Mouse (Mus musculus): ENCODE results near the gene Slc25a19.

Slc25a19 gene

DNA sequence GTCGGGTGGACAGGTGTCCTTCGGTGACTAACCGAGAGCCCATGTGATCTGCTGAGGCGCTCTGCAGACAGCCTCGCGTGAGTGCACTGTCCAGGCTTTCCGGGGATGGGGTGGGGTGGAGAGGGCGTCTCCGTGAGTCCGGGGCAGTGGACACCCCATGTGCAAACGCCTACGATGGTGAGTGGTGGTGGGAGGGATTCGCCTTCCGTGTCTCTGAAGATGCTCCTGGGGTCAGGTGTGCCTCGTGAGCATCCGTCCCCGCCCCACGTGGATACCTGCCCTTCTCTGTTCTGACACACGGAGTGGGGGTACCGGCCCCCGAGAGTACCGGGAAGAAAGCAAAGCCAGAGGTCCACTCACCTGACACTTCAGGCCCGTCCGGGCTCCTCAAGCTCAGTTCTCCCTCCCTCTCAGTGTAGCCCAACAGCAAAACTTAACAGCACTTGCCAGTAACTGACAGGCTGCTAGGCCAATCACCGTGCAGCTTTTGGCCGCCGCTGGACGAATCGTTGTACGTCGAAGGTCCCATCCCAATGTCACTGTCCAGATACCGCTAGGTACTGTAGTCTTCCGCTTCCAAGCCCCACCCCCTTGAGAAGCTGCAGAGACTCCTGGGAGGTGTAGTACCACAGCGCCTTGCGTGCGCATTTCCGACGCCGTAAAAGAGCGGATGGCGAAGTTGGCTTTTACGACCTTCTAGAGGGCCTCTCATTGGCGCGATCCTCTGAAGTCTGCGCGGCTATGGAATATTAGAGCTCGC is at the start of gene Slc25a19:
Gene Slc25a19 (minus strand): TSS at position 591 of the 760 bp plus-strand sequence.
- in situ Hi-C loops (cut with MboI; ENCODE audit: unreplicated experiment in 2 of 2): no loop called here

DNA sequence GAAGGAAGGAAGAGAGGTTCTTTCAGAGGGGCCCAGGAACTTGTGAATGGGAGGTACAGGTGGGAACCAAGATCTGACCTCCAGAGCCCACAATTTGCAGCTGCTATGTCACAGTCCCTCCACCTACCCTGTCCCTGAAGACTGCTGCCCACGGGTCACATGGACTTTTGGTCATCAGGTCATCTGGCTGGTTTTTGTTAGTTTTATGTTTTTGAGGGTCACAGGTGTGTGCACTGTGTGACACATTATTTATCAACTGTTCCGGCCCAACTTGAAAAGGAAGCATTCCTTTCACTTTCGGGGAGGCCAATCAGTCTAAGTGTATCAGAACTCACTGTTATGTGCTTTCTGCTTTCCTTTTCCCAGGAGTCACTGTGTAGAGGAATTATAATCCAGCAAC is 49.4 kb upstream of the Slc25a19 start:
- in situ Hi-C loops (cut with MboI; ENCODE audit: unreplicated experiment in 2 of 2): no loop called here

GRCm38 (mm10) chr11:115676738-115677137 is 48.6 kb upstream of the Slc25a19 start:
- in situ Hi-C loops (cut with MboI; ENCODE audit: unreplicated experiment in 2 of 2): no loop called here

DNA sequence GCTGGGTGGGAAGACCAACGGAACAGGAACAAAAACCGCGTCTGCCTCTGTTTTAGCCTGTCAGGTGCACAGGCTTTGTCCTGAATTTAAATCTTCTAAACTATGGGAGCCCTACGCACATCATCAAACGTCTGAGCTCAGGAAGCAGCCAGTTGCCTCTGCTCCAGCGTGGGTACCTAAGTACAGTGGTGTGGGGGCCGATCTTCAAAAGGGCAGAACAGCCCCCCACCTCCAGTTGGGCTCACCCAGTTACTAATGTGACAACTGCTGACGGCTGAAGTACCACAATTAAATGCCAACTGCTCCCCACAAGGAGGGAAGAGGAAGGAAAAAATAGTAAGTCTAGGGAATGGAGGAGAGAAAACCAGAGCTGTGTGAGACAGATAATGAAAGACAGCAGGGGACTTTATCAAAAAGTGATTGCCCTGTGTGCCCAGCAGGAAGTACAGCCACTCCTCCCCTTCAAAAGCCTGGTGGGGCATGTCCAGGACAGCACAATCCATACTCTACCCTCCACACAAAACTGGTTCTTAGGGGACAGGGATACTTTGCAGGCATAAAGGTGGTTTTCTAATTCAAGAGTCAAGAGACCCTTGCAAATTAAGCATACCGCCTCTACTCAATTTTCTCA is 46.3 kb upstream of the Slc25a19 start:
- in situ Hi-C loops (cut with MboI; ENCODE audit: unreplicated experiment in 2 of 2): no loop called here

GRCm38 (mm10) chr11:115673471-115674234 is 45.6 kb upstream of the Slc25a19 start:
- in situ Hi-C loops (cut with MboI; ENCODE audit: unreplicated experiment in 2 of 2): no loop called here

- in situ Hi-C loops (cut with MboI; ENCODE audit: unreplicated experiment in 2 of 2): no loop called here
These were observed 44.3 kb upstream of the Slc25a19 start for GRCm38 (mm10) chr11:115672226-115672987.

GRCm38 (mm10) chr11:115670451-115671050 is 42.5 kb upstream of the Slc25a19 start:
- in situ Hi-C loops (cut with MboI; ENCODE audit: unreplicated experiment in 2 of 2): no loop called here

DNA sequence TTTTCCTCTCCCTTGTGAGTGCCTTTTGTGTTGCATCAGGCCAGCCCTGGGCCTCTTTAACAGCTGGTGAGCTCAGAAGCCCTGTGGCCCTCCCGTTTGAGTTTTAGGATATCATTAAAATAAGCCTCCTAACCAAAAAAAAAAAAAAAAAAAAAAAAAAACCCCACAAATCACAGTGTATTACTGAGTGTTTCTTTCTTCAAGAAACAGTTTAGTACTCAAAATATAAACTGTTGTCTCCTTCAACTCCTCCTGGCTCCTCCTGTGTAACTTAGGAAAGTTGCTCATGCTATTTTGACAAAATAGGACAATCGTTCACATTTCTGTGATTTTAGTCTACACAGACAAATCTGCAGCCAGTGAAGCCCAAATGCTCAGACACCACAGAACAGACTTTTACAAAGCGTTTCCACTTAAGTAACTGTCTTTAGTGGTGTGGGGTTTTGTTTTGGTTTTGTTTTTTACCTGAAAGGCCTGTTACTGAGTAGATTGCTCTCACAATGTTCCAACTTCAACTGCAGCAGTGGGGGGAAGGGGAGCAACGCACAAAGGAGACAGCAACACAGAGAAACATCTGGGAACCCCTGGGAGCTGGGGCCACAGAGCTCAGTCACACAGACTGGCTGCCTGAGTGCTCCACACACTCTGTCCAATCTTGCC is 35.7 kb upstream of the Slc25a19 start:
- in situ Hi-C loops (cut with MboI; ENCODE audit: unreplicated experiment in 2 of 2): no loop called here

- in situ Hi-C loops (cut with MboI; ENCODE audit: unreplicated experiment in 2 of 2): no loop called here
These were observed 32.3 kb upstream of the Slc25a19 start for GRCm38 (mm10) chr11:115660376-115660775.

DNA sequence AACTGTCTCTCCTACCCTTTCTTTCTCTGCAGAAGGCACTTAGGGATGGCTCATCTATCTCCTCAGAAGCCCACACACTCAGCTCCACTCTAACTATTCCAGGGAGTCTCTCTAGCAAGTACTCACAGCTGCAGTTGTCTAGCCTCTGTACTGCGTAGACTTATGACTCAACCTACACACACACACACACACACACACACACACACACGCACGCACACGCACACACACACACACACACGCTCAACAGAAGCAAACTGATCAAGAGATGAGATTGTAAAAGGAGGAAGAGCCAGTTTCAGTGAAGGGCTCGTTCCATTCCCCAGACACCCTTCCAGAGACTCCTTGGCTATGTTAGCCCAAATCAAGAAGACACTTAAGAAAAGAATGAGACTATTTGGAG is 30.4 kb upstream of the Slc25a19 start:
- in situ Hi-C loops (cut with MboI; ENCODE audit: unreplicated experiment in 2 of 2): no loop called here

DNA sequence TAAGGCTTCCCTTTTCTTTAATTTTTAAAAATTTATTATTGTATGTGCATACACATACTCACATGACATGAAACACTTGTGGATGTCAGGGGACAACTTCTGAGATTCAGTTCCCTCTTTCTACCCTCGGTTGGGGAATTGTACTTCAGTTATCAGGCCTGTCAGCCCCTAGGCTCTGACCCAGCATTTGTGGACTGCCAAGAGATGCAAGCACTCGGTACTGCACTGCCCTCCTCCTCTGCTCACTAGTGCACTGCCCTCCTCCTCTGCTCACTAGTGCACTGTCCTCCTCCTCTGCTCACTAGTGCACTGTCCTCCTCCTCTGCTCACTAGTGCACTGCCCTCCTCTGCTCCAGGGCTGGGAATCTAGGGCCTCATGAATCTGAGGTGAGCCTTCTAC is 26.0 kb upstream of the Slc25a19 start:
- in situ Hi-C loops (cut with MboI; ENCODE audit: unreplicated experiment in 2 of 2): no loop called here

DNA sequence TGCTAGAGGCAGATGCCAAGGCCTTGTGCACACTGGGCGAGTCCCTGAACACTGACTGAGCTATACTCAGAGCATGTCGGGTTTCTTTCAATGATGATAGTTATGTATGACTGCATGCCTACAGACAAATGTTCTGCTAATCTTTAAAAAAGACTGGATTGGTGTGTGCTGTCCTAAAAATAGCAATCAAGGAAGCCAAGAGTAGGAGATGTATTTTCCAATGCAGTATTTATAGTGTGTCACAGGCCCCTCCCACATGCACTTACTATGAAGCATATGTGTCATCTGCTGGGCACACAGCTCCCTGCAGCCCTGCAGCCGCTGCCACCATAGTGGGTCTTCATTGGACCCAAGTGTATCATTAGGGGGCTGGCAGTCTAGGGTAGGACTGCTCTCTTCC is 25.1 kb upstream of the Slc25a19 start:
- in situ Hi-C loops (cut with MboI; ENCODE audit: unreplicated experiment in 2 of 2): no loop called here

DNA sequence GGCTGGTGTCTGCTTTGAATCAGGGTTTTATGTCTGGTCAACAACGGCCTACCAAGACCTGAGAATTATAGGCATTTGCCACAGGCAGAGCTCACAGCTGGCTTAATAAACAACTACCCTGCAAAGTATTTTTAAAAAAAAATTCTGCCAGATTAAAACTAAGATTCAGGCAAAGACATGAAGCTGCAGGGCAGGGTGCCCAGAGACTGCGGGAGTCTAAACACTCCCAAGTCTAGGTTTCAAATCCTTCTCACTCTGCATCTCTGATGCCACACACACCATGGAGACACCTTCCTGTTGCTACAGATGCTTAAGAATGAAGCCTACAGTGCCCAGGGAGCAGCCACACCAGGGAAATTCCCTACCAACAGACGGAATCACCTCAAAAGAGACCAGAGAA is 23.6 kb upstream of the Slc25a19 start:
- in situ Hi-C loops (cut with MboI; ENCODE audit: unreplicated experiment in 2 of 2): no loop called here

GRCm38 (mm10) chr11:115649706-115650105 is 21.6 kb upstream of the Slc25a19 start:
- in situ Hi-C loops (cut with MboI; ENCODE audit: unreplicated experiment in 2 of 2): loop anchor here in 1 of 2 experiments (5.0 to 10.0 kb wide), 2 partner anchors 68 to 165 kb away; partner anchors contain the start of genes Caskin2 and Tsen54

DNA sequence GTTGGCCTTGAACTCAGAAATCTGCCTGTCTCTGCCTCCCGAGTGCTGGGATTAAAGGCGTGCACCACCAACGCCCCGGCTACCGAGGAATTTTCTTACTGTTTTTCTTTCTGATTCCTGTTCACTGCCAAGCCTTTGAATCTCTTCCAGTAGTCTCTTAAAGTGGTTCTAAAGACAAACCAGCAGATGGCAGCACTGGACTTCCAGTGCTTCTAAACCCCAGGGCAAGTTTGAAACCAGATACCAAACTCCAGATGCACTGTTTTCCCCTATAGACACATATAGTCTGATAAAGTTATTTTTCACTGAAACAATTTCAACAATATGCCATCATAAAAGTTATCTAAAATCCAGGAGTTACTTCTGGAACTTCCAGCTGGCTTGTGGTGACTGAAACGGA is 19.4 kb upstream of the Slc25a19 start:
- in situ Hi-C loops (cut with MboI; ENCODE audit: unreplicated experiment in 2 of 2): loop anchor here in 1 of 2 experiments (5.0 to 10.0 kb wide), 2 partner anchors 70 to 167 kb away; partner anchors contain the start of genes Caskin2 and Tsen54

DNA sequence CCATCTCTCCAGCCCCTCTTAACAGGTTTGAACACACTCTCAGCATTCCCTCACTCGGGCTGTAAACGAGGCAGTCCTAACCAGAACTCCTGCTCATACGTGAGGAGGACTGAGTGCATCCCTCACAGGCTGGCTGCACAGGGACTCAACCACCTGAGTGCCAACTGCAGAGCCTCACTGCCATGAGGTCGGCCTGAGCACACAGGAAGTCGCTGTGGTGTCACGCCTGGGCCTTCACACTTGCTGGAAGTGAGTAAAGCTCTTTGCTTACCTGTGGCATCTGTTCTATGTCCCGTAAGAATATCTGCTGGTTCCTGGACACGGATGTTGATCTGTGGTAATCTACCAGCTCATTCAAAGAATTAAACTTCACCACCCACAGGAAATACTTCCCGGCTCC is 18.3 kb upstream of the Slc25a19 start:
- in situ Hi-C loops (cut with MboI; ENCODE audit: unreplicated experiment in 2 of 2): loop anchor here in 1 of 2 experiments (5.0 to 10.0 kb wide), 2 partner anchors 71 to 168 kb away; partner anchors contain the start of genes Caskin2 and Tsen54

DNA sequence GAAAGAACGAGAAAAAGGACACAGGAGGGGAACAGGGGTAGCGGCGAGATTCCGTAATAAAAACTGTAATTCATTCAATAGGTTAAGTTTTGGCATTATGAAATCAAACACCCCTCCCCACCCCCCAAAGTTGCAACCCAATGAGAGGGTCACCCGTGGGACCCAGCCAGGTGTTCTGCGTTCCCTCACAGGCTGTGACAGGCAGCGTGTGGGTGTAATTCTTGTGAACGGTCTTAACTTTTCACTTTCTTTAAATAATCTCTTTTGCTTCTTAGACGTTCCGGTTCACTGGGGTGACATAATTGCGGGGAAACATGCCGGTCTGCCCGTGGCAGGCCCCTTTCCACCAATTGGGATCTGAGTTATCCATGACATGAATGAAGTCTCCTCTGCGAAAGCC is 17.4 kb upstream of the Slc25a19 start:
- in situ Hi-C loops (cut with MboI; ENCODE audit: unreplicated experiment in 2 of 2): loop anchor here in 1 of 2 experiments (5.0 to 10.0 kb wide), 2 partner anchors 72 to 169 kb away; partner anchors contain the start of genes Caskin2 and Tsen54

- in situ Hi-C loops (cut with MboI; ENCODE audit: unreplicated experiment in 2 of 2): loop anchor here (5.0 to 10.0 kb wide), 3 partner anchors 68 to 170 kb away; partner anchors contain the start of genes Caskin2 (in 2 of the 2) and Tsen54 (in 2 of the 2)
These were observed 16.2 kb upstream of the Slc25a19 start for GRCm38 (mm10) chr11:115644308-115644707.

GRCm38 (mm10) chr11:115643265-115643664 is 15.2 kb upstream of the Slc25a19 start:
- in situ Hi-C loops (cut with MboI; ENCODE audit: unreplicated experiment in 2 of 2): loop anchor here (5.0 to 10.0 kb wide), 3 partner anchors 69 to 172 kb away; partner anchors contain the start of genes Caskin2 (in 2 of the 2) and Tsen54 (in 2 of the 2)

Data from v-Abl transformed pro-B cells (cell line).